Mouse (Mus musculus) v-Abl transformed pro-B cells (cell line): ENCODE results near the gene Mpp3.

Experiments
- in situ Hi-C, 2 experiments: fragments of 400-800 bp; cut with MboI; formaldehyde crosslinking; loops; one replicate each; pipeline ENCODE4 v1.15.1; 2025; ENCODE audit not compliant: unreplicated experiment in 2 of 2

Gene Mpp3

DNA sequence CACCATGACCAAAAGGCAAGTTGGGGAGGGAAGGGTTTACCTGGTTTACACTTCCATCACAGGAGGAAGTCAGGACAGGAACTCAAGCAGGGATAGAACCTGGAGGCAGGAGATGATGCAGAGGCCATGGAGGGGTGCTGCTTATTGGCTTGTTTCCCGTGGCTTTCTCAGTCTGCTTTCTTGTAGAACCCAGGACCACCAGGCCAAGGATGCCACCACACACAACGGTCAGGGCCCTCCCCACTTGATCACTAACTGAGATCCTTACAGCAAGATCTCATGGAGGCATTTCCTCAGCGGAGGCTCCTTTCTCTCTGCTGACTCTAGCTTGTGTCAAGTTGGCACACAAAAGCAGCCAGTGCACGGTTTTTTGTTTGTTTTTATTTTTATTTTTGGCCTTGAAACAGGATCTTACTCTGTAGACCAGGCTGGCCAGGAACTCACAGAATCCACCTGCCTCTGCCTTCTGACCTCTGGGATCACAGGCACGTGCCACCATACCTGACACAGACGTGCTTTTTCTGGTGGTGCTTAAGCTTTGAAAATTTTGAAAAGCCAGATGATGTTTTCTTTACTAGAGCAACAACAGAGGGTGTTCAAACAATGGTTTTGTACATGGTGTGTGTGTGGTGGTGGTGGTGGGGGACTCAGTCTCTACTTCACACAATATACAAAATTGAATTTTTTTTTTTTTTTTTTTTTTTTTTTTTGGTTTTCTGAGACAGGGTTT lies at the start of gene Mpp3:
TSS of gene Mpp3 (minus strand) at position 375 of the 730 bp plus-strand sequence.
- in situ Hi-C loops = no loop called here

DNA sequence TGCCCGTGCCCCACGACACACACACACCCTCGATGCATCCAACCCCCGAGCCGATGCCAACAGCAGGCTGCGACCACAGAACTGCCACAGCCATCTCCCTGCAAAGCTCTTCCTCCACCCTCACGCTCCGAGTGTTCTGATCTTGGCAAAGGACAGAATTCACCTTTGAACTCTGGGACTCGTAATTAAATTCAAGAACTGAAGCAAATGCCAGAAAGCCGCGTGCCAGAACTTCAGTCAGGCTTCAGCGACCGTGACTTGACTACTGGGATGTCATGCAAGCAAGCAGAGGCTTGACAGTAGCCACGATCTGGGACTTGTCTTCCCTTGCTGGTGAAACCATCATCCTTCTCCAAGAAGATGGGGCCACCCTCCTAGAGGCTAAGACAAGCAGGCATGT lies 45.5 kb upstream of the Mpp3 start:
- in situ Hi-C loops = no loop called here

DNA sequence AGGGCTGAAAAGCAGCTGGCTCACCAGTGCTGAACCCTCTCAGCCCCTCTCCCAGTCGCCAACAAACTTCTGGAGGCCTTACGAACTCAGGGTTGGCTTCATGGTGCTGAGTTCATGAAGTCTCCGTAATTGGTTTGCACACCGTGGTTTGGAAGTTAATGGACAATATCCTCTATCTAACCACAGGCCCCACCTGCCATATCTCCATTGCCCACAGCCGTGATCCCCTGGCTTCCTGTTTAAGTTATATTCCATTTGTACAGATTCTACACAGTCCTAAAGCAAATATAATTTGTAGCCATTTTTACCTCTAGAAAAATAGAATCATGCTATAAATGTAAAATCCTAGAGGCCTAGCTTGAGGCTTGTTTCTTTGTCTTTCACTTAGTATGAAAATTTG lies 44.5 kb upstream of the Mpp3 start:
- in situ Hi-C loops = no loop called here

DNA sequence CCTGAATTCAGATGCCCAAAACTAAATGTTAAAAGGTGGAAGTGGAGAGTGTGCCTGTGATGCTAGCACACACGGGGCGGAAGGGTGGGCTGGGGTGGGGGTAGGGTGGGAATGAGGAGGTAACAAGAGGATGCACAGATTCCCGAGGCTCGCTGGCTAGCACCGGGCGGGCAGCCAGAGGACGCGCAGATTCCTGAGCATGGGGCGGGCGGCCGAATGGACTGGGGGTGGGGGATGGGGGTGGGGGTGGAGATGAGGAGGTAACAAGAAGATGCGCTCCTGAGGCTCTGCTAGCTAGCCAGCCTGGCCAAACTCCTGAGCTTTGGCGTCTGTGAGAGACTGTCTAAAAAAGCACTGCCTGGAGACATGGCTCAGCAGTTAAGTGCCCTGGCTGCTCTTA lies 42.2 kb upstream of the Mpp3 start:
- in situ Hi-C loops = no loop called here

DNA sequence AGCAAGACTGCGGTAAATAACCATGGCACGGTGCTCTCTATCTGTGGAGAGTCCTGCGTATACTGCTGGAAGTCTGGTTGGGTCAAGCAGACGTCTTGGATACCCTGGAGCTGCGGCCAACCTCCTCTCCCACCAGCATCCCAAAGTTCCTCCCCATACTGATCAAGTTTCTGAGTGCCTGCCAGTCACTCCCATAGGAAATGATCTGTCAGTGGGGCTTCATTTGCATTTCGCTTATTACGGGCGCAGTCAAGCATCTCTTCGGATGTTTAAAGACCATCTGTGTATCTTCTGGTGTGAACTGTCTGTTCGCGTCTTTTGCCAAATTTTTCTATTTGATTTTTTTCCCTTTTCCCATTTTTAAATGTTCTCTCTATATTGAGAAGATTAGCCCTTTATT lies 41.4 kb upstream of the Mpp3 start:
- in situ Hi-C loops = loop anchor here (5.0 to 10.0 kb wide), 5 partner anchors 68 to 585 kb away; partner anchors contain the start of genes Asb16 (in 1 of the 2) and Hdac5 (in 1 of the 2)

DNA sequence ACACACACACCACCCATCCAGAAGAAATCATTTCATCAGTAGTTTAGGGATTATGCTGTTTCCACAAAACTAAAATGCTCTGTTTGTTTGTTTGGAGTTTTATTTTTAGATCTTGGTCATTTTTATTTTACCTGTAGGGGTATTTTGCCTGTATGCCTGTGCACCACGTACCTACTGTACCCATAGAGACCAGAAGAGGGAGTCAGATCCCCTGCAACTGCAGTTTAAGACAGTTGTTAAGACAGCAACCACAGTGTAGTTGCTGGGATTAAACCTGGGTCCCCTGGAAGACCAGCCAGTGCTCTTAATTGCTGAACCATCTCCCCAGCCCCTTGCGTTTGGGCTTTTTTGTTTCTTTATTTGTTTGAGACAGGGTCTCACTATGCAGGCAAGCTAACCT lies 40.7 kb upstream of the Mpp3 start:
- in situ Hi-C loops = loop anchor here (5.0 to 10.0 kb wide), 5 partner anchors 68 to 586 kb away; partner anchors contain the start of genes Asb16 (in 1 of the 2) and Hdac5 (in 1 of the 2)

DNA sequence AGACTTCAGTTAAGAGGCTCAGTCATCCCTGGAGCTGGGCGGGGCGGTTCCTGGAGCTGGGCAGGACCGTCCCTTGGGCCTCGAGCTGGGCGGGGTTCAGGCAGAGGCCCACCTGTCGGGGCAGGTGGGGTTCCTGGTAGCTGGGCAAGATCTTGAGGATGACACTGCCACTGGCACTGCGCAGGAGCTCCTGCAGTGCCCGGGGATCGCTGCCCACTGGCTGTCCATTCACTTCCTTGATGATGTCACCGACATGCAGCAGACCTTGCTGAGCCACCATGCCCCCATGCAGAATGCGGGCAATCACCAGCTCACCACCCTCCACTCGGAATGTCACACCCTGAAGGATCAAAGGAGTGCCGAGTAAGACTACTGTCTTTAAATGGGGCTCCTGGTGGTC lies 34.8 kb upstream of the Mpp3 start:
- in situ Hi-C loops = loop anchor here (5.0 to 10.0 kb wide), 3 partner anchors 74 to 592 kb away; partner anchors contain the start of gene Hdac5 (in 1 of the 2)

DNA sequence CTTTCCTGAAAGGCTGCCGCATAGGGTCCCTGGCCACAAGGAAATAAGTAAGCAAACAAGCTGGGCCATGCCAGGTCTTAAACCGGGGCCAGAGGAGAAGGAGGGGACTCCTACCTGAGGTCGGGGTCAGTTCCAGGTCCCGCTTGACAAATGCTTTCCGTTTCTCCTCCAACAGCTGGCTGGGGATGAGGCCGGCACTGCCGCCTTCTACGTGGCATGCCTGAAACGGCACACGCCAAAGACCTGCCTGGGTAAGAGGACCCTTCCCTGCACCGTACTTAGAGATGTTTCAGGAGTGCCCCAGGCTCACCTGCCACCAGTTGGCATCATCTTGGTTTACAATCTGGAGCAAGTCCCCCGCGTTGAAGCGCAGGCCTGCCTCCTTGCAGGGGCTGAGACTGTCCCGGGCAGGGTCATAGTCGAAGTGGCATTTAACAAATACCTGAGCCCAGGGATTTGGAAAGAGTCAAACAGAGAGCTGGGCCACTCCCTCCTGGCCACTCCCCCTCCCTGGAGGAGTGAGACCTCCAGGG lies 33.7 kb upstream of the Mpp3 start:
- in situ Hi-C loops = loop anchor here (5.0 to 10.0 kb wide), 3 partner anchors 75 to 593 kb away; partner anchors contain the start of gene Hdac5 (in 1 of the 2)

DNA sequence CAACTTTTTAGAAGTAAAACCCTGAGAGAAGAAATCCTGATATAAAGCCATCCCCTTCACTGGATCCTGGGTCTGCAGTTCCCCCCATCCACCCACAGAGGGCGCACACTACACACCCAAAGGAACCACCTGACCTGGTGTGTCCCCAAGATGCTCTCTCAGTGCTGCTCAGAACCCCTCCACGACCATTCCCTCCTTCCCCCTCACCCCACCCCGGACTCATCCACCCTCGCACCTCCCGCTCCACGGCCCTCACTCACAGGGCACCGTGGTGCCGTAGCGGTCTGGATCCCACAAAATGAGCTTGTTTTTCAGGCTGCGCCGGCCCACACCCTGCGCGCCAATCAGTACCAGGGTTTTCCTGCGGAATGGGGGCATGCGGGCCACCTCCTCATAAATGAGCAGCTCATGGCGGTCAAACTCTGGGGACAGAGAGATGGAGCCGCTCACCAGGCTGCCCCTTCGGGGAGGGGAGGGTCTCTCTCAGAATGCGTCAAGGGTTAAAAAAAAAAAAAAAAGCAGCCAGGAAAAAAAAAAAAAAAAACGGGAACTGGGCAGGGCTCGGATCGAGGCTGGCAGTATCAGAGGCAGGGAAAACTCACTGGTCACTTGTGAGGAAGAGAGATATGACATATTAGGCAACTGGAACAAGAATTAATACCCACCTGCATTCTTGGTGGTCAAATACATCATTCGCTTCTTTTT lies 33.1 kb upstream of the Mpp3 start:
- in situ Hi-C loops = loop anchor here (5.0 to 10.0 kb wide), 3 partner anchors 76 to 593 kb away; partner anchors contain the start of gene Hdac5 (in 1 of the 2)

DNA sequence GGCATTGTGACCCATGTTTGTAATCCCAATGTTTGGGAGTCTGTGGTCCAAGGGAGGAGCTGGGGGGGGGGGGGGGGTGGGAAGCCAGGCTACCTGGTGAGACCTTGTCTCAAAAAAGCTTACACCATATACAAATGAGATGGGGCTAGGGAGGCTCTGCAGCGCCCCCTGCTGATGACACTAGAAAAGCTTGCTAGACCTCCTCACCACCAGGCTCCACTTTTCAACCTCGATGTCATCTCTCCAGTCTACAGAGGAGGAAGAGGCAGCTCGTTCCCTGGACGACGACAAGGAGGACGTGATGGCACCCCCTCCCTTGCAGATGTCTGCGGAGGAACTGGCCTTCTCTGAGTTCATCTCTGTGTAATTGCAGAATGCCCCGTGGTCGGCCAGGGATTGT lies 25.6 kb upstream of the Mpp3 start:
- in situ Hi-C loops = loop anchor here in 1 of 2 experiments (10.0 kb wide), 1 partner anchor 139 kb away; no protein-coding TSS in a partner anchor

DNA sequence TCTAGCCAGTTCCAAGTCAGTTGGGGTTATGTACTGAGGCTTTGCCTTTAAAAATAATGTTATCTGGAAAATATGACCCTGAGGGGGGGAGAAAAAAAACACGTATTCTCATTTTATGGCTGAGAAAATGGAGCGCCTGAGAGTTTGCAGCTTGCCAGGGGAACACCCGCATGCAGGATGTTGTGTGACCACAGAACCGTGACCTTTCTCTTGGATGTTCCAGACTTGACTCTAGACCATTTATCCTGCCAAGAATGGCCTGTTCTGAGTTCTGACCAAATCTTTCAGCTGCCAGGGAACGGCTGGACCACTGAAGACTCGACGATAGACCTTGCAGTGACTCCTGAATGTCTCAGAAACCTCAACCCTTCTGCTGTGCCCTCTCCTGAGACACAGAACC lies 24.9 kb upstream of the Mpp3 start:
- in situ Hi-C loops = loop anchor here in 1 of 2 experiments (10.0 kb wide), 1 partner anchor 138 kb away; no protein-coding TSS in a partner anchor

DNA sequence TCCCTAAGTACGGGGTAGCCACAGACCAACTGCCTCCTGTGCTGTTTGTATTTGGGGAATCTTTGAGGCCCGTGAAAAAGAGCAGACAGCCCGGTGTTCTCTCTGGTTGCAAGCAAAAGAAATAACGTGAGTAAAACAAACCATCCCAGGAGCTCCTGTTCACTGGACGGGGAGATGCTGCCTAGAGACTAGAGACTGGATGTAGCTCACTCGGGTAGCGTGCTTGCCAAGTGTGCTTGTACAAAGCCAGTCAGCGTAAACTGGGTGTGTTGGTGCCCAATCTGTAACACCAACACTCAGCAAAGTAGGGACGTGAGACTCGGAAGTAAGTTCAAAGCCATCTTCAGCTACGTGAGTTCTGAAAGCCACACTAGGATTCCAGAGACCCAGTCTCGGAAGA lies 24.4 kb upstream of the Mpp3 start:
- in situ Hi-C loops = loop anchor here in 1 of 2 experiments (10.0 kb wide), 1 partner anchor 138 kb away; no protein-coding TSS in a partner anchor

DNA sequence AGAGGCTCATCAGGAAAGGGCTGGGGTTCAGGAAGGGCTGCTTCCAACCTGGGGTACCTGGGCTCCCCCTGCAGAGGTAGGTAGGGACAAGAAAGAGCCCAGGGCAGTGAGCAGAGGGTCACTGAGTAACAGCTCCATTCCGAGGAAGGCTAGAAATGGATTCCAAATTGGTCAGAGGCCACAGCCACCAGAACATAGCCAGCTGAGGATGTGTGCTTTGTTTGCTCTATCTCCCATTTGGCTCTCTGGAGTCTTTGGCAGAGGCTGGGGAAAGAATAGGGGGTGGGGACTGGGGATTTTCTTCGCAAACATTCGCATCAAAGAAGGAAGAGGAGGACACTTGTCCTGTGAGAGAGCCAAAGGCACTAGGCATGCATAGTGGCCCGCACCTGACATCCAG lies 23.7 kb upstream of the Mpp3 start:
- in situ Hi-C loops = loop anchor here in 1 of 2 experiments (10.0 kb wide), 1 partner anchor 137 kb away; no protein-coding TSS in a partner anchor

DNA sequence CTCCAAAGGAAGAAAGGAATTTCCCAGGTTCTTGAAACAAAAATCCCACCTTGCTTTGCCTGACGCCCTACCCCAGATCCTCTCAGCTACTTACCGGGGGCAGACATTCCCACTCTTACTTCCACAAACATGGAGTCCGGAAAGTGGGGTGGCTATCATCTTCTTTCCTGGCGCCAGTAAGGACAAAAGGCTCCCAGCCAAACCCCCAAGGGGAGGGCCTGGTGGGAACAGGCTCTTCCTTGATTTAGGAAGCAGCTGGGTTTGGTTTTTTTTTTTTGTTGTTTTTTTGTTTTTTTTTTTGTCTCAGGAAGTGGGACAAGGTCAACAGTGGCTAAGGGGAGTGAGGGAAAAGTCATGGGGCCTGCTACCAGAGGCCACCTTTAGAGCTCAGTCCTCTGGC lies 23.3 kb upstream of the Mpp3 start:
- in situ Hi-C loops = loop anchor here in 1 of 2 experiments (10.0 kb wide), 1 partner anchor 137 kb away; no protein-coding TSS in a partner anchor

DNA sequence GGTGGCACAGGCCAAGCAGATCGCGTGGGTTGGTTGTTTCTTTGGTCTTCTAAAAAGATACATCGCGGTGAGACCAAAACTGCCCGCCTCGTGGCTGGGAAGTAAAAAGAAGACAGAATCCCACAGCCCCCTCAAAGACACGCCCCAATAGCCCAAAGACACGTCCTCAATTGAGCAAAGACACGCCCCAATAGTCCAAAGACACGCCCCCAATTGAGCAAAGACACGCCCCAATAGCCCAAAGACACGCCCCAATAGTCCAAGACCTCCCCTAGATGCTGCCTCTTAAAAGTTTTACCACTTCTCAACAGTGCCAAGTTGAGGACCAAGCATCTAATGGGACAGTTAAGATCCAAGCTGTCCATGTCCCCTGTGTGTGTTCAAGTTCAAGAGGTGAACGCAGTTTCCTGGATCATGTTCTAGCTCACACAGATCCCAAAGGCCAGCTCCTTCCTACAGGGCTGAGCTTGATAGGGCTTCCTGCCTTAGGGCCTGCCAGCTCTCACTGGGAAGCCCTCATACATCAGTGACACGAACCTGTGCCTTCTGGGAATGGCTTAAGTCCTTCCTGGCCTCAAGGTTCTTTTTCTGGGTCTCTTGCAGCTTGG lies 21.7 kb upstream of the Mpp3 start:
- in situ Hi-C loops = loop anchor here (10.0 kb wide), 1 partner anchor 135 kb away; no protein-coding TSS in a partner anchor

DNA sequence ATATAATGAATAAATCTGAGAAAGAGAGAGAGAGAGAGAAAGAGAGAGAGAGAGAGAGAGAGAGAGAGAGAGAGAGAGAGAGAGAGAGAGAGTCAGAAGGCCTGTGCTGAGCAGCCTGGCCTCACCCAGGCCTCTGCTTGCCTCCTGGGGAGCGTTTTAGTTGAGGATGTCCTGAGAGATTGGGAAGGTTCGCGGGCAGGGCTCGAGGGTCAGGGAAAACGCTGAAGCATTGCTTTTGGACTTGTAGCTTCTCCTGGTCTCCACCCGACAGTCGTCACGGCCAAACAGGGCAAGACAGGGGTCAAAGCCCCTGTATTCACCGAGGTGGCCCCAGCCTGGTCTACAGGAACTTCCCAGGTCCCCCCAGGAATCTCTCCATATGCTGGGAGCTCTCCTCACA lies 18.3 kb upstream of the Mpp3 start:
- in situ Hi-C loops = loop anchor here in 1 of 2 experiments (10.0 kb wide), 1 partner anchor 132 kb away; no protein-coding TSS in a partner anchor

DNA sequence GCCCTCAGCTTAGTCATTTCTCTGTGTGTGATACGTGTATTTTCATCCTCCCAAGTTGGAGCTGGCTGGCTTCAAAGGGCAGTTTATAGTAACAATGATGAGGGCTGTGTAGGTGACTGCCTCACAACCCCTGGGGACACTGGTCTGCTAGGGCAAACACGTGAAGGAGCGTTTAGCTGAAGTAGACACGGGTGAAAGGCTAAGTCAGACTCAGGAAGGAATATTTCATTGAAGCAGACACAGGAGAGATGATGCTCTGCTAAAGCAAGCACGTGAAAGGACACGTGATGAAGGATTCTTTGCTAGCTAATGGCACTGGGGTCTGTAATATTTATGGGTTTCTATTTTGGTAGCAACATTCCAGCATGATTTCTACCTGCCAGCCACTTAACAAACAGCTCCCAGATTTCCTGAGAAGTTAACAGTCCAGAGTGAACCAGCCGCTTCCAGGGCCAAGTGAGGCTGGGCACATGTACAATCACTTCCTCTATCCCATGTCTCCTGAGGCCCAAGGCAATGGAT lies 16.5 kb upstream of the Mpp3 start:
- in situ Hi-C loops = loop anchor here in 1 of 2 experiments (10.0 kb wide), 1 partner anchor 130 kb away; no protein-coding TSS in a partner anchor

DNA sequence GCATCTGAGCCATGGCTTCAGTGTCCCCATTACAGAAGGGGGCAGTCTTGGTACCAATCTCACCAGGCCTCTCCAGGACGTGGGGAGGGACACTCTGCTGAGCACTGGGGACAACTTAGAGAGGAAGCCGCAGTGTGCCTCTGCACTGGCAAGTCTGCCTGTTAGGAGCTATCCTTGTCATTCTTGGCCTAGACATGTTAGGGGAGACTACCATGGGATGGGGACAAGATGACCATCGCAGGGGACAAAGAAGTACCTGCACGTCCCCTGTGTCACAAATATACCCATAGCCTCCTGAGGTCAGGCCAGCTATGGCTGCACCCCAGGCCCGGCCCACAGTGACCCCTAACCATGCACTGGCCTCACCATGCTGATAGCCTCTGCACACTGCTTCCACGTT lies 15.1 kb upstream of the Mpp3 start:
- in situ Hi-C loops = loop anchor here in 1 of 2 experiments (10.0 kb wide), 1 partner anchor 129 kb away; no protein-coding TSS in a partner anchor

DNA sequence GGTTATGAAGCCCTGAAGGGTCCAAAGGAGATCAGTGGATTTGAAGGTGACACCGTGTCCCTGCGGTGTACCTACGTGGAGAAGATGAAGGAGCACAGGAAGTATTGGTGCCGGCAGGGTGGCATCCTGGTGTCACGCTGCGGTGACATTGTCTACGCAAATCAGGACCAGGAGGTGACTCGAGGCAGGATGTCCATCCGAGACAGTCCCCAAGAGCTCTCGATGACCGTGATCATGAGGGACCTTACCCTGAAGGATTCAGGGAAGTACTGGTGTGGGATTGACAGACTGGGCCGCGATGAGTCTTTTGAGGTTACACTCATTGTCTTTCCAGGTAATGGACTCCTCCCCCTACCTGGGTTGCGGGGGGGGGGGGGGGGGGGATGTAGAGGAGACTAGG lies 14.7 kb upstream of the Mpp3 start:
- in situ Hi-C loops = loop anchor here in 1 of 2 experiments (10.0 kb wide), 1 partner anchor 128 kb away; no protein-coding TSS in a partner anchor
